Mouse (Mus musculus): ENCODE data around the gene Vps39. TPM values are rescaled to one million over a fixed set of nuclear protein-coding genes. Genes with fewer than 3 reads are reported as not detected.

Gene Vps39
- total RNA-seq, 1 experiment, result 22.4 TPM

DNA sequence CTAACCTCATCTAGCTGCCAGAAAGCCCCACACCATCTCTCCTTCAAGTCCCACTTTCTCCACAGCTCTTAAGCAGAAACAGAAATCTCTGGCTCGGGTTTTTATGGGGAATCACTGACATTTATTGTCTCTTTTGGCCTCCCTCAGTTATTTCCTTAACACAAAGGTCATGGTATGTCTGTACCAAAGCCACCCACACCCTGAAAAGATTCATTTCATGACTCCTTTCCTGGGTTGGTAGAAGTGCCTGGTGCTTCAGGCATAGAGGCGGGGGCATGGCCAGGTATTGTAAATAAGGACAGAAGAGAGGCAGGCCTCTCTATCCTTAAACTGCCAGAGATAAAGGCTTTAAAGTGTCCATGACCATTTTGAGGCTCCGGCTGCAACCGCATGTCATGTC, 38.5 kb downstream of the Vps39 start:
- no peak for DNase-seq (ENCODE audit: low read depth, low spot score)
- in situ Hi-C loops (cut with MboI; ENCODE audit: low sequenced_read_pairs in 2 of 2, unreplicated experiment in 2 of 2), result no loop called here

DNA sequence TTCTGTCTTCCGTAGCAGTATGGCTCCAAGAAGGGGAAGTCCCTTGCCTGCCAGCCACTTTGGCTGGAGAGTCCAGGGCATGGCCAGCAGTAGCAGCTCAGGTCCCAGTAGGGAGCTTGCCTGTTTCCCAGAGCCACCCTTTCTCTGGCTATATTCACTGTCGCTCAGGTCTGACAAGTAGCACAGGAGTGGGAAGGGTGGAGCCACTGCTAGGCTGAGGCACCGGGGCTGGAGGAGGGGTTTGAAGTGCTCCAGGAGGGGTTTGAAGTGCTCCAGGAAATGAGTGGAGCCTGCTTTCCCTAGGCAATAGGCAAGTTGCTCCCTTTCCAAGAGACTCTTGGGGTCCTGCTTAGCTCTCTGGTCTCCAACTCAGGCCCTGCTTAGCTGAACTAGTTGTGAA, 39.0 kb downstream of the Vps39 start, which contains the start of gene Pla2g4f:
Gene Pla2g4f (minus strand): TSS at position 190 of the 400 bp plus-strand sequence.
- in situ Hi-C loops (cut with MboI; ENCODE audit: low sequenced_read_pairs in 2 of 2, unreplicated experiment in 2 of 2), result no loop called here
- peaks cover 5% of the 10 kb centered on the region; the same call in 1 of the 2 replicates for H3K36me3 ChIP-seq (ENCODE audit: control insufficient read depth, insufficient read depth, low read length, poor library complexity, severe bottlenecking)

More for the DNA sequence above, 38.5 kb downstream of the Vps39 start:
- H3K4me3 ChIP-seq (ENCODE audit: insufficient read depth in 1 of 2, low read depth in 1 of 2, low read length in 2 of 2, poor library complexity in 1 of 2, severe bottlenecking in 1 of 2), result no peak overlapping the region
- H3K36me3 ChIP-seq (ENCODE audit: control insufficient read depth, insufficient read depth, low read length, poor library complexity, severe bottlenecking), result peaks cover 8% of the 10 kb centered on the region; the same call in 1 of the 2 replicates
- no peaks in the 10 kb centered on the region for H3K4me1 ChIP-seq (ENCODE audit: control insufficient read depth in 2 of 2, insufficient read depth in 2 of 2, low read length in 2 of 2, poor library complexity in 1 of 2)
- H3K27ac ChIP-seq (ENCODE audit: insufficient read depth, low read depth, low read length, poor library complexity, severe bottlenecking), result no peak overlapping the region
- H3K9me3 ChIP-seq (ENCODE audit: control insufficient read depth, insufficient read depth, low read depth, low read length), result no peaks in the 10 kb centered on the region
- no peak overlapping the region for H3K9ac ChIP-seq (ENCODE audit: insufficient read depth, low read depth, low read length, poor library complexity, severe bottlenecking)
- TF ChIP-seq CHD2 (IDR thresholded peaks at IDR 0.05; ENCODE audit: low read depth, low read length), result no peak
- no peak for TF ChIP-seq ZC3H11A (IDR thresholded peaks at IDR 0.05; ENCODE audit: borderline replicate concordance, low read depth, low read length)
- no peak for TF ChIP-seq ZNF384 (IDR thresholded peaks at IDR 0.05; ENCODE audit: low read depth, low read length)
- no peak for TF ChIP-seq HCFC1 (IDR thresholded peaks at IDR 0.05; ENCODE audit: borderline replicate concordance, insufficient read depth, low read length)
- no peak for TF ChIP-seq MAFK (IDR thresholded peaks at IDR 0.05; ENCODE audit: insufficient read depth, low read depth, low read length)

DNA sequence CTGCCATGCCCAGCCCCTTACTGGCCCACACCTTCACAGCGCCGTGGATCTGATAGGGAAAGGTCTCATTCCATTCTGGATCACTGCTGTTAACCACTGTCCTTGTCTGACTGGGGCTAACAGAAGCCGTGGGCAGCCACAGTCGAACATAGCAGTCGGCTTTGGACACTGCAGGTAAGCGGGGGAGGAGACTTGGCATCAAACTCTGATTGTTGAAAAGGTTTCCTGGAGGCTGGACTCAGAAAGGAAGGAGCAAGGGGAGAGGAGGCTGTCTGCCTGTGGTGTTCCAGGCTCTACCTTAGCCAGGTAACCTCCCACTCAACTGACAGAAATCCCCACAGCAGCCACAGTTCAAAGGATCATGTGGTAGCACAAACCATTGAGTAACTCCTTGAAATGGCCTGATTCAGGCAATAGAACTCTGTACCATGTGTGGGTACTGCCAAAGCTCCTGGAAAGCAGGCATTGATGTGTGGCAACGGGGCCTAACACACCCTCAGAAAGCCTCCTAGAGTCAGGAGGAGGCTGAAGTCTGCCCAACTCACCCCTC, 40.6 kb downstream of the Vps39 start:
- H3K4me1 ChIP-seq (ENCODE audit: control insufficient read depth in 2 of 2, insufficient read depth in 2 of 2, low read length in 2 of 2, poor library complexity in 1 of 2), result no peaks in the 10 kb centered on the region
- TF ChIP-seq CHD2 (IDR thresholded peaks at IDR 0.05; ENCODE audit: low read depth, low read length), result no peak
- no peak for TF ChIP-seq ZNF384 (IDR thresholded peaks at IDR 0.05; ENCODE audit: low read depth, low read length)
- TF ChIP-seq ZC3H11A (IDR thresholded peaks at IDR 0.05; ENCODE audit: borderline replicate concordance, low read depth, low read length), result no peak
- TF ChIP-seq MAFK (IDR thresholded peaks at IDR 0.05; ENCODE audit: insufficient read depth, low read depth, low read length), result no peak
- no peak for TF ChIP-seq HCFC1 (IDR thresholded peaks at IDR 0.05; ENCODE audit: borderline replicate concordance, insufficient read depth, low read length)
- in situ Hi-C loops (cut with MboI; ENCODE audit: low sequenced_read_pairs in 2 of 2, unreplicated experiment in 2 of 2), result no loop called here
- DNase-seq (ENCODE audit: low read depth, low spot score), result no peak
- H3K9ac ChIP-seq (ENCODE audit: insufficient read depth, low read depth, low read length, poor library complexity, severe bottlenecking), result no peak overlapping the region
- peaks cover 5% of the 10 kb centered on the region; the same call in 1 of the 2 replicates for H3K36me3 ChIP-seq (ENCODE audit: control insufficient read depth, insufficient read depth, low read length, poor library complexity, severe bottlenecking)
- H3K4me3 ChIP-seq (ENCODE audit: insufficient read depth in 1 of 2, low read depth in 1 of 2, low read length in 2 of 2, poor library complexity in 1 of 2, severe bottlenecking in 1 of 2), result no peak overlapping the region
- H3K27ac ChIP-seq (ENCODE audit: insufficient read depth, low read depth, low read length, poor library complexity, severe bottlenecking), result no peak overlapping the region
- H3K9me3 ChIP-seq (ENCODE audit: control insufficient read depth, insufficient read depth, low read depth, low read length), result no peaks in the 10 kb centered on the region

More for the DNA sequence above, 39.0 kb downstream of the Vps39 start, which contains the start of gene Pla2g4f:
- no peaks in the 10 kb centered on the region for H3K4me1 ChIP-seq (ENCODE audit: control insufficient read depth in 2 of 2, insufficient read depth in 2 of 2, low read length in 2 of 2, poor library complexity in 1 of 2)
- no peak within 1 kb of the TSS for H3K27ac ChIP-seq (ENCODE audit: insufficient read depth, low read depth, low read length, poor library complexity, severe bottlenecking)
- DNase-seq (ENCODE audit: low read depth, low spot score), result no peak
- TF ChIP-seq HCFC1 (IDR thresholded peaks at IDR 0.05; ENCODE audit: borderline replicate concordance, insufficient read depth, low read length) (no peak), ZC3H11A (IDR thresholded peaks at IDR 0.05; ENCODE audit: borderline replicate concordance, low read depth, low read length) (no peak), CHD2 (IDR thresholded peaks at IDR 0.05; ENCODE audit: low read depth, low read length) (no peak), MAFK (IDR thresholded peaks at IDR 0.05; ENCODE audit: insufficient read depth, low read depth, low read length) (no peak), ZNF384 (IDR thresholded peaks at IDR 0.05; ENCODE audit: low read depth, low read length) (no peak)
- H3K9ac ChIP-seq (ENCODE audit: insufficient read depth, low read depth, low read length, poor library complexity, severe bottlenecking), result 0 out of 2 replicates have a peak within 1 kb of the TSS, but pooled peaks have one; percentile 9
- peak within 1 kb of the TSS in 1 of 2 experiments; percentile 36; a peak in 2 of 4 replicates for H3K4me3 ChIP-seq (ENCODE audit: insufficient read depth in 1 of 2, low read depth in 1 of 2, low read length in 2 of 2, poor library complexity in 1 of 2, severe bottlenecking in 1 of 2)
- H3K9me3 ChIP-seq (ENCODE audit: control insufficient read depth, insufficient read depth, low read depth, low read length), result no peaks in the 10 kb centered on the region

DNA sequence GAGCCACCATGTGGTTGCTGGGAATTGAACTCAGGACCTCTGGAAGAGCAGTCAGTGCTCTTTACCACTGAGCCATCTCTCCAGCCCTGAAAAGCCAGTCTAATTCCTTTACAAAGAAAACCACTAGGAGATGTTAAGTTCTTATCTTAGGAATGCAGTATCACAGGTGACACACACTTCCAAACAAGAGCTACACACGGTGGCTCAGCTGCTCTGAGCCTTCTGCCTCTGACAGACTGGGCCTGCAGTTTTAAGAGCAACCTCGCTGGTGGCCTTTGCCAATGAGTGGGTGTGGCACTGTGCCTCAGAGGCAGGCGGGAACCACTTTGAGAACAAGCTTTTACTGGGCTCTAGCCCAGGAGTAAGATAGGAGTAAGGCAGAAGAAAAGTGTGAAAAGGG, 48.8 kb downstream of the Vps39 start:
- DNase-seq (ENCODE audit: low read depth, low spot score), result no peak
- no peak overlapping the region for H3K27ac ChIP-seq (ENCODE audit: insufficient read depth, low read depth, low read length, poor library complexity, severe bottlenecking)
- TF ChIP-seq ZC3H11A (IDR thresholded peaks at IDR 0.05; ENCODE audit: borderline replicate concordance, low read depth, low read length) (no peak), HCFC1 (IDR thresholded peaks at IDR 0.05; ENCODE audit: borderline replicate concordance, insufficient read depth, low read length) (no peak), CHD2 (IDR thresholded peaks at IDR 0.05; ENCODE audit: low read depth, low read length) (no peak), MAFK (IDR thresholded peaks at IDR 0.05; ENCODE audit: insufficient read depth, low read depth, low read length) (no peak), ZNF384 (IDR thresholded peaks at IDR 0.05; ENCODE audit: low read depth, low read length) (no peak)
- H3K9ac ChIP-seq (ENCODE audit: insufficient read depth, low read depth, low read length, poor library complexity, severe bottlenecking), result no peak overlapping the region
- H3K4me3 ChIP-seq (ENCODE audit: insufficient read depth in 1 of 2, low read depth in 1 of 2, low read length in 2 of 2, poor library complexity in 1 of 2, severe bottlenecking in 1 of 2), result no peak overlapping the region
- no peaks in the 10 kb centered on the region for H3K36me3 ChIP-seq (ENCODE audit: control insufficient read depth, insufficient read depth, low read length, poor library complexity, severe bottlenecking)
- in situ Hi-C loops (cut with MboI; ENCODE audit: low sequenced_read_pairs in 2 of 2, unreplicated experiment in 2 of 2), result no loop called here
- H3K4me1 ChIP-seq (ENCODE audit: control insufficient read depth in 2 of 2, insufficient read depth in 2 of 2, low read length in 2 of 2, poor library complexity in 1 of 2), result no peaks in the 10 kb centered on the region; a peak in 2 of 4 replicates
- no peaks in the 10 kb centered on the region for H3K9me3 ChIP-seq (ENCODE audit: control insufficient read depth, insufficient read depth, low read depth, low read length)
